Mouse (Mus musculus) layer of hippocampus, postnatal 36 days (tissue): ENCODE data around the gene Shpk. TPM values are rescaled to one million over a fixed set of nuclear protein-coding genes. Genes with fewer than 3 reads are reported as not detected.

Source experiments
- total RNA-seq, 2 experiments: library from RNA; stranded (reverse); gene quantifications; 2 replicates each; pipeline ENCODE4 v1.2.3; 2021

Shpk gene
- total RNA-seq, 2 experiments from 2014 or later = 3.4 to 3.5 TPM

Other genes with a start within 250 kb of the Shpk start
- gene Atp2a3, start 238.3 kb upstream of the Shpk start, total RNA-seq = 1 to 10 TPM; 4.3 to 5.7 TPM
- gene P2rx1, start 200.4 kb upstream of the Shpk start, total RNA-seq = under 1 TPM; 0.46 to 0.62 TPM
- 100 to 1,000 TPM; 157 to 161 TPM for gene Camkk1, start 180.5 kb upstream of the Shpk start, total RNA-seq
- 10 to 100 TPM; 10.3 to 10.9 TPM for gene Ncbp3, start 151.7 kb upstream of the Shpk start, total RNA-seq
- under 1 TPM; 0.15 to 0.18 TPM for gene Itgae, start 108.9 kb upstream of the Shpk start, total RNA-seq
- gene Haspin, start 61.2 kb upstream of the Shpk start, total RNA-seq = under 1 TPM; 0.23 to 0.32 TPM
- 1 to 10 TPM; 2.3 to 3.4 TPM for gene P2rx5, start 39.0 kb upstream of the Shpk start, total RNA-seq
- gene Emc6, start 22.4 kb upstream of the Shpk start, total RNA-seq = 10 to 100 TPM; 51.5 to 59.7 TPM
- gene Tax1bp3, start 22.4 kb upstream of the Shpk start, total RNA-seq = 10 to 100 TPM; 10.9 to 11.2 TPM
- 10 to 100 TPM; 21.2 to 24.8 TPM for gene Ctns, start 418 bp upstream of the Shpk start, total RNA-seq
- under 1 TPM in 1 of 2 experiments, not detected in 1; 0.17 TPM for gene Trpv1, start 34.8 kb downstream of the Shpk start, total RNA-seq
- gene Trpv3, start 67.9 kb downstream of the Shpk start, total RNA-seq = under 1 TPM; 0.25 to 0.38 TPM
- 10 to 100 TPM; 11.9 to 14.4 TPM for gene Aspa, start 130.1 kb downstream of the Shpk start, total RNA-seq
- gene Gm49340, start 130.3 kb downstream of the Shpk start, total RNA-seq = not detected
- gene Spata22, start 130.3 kb downstream of the Shpk start, total RNA-seq = not detected
- gene Olfr20, start 151.3 kb downstream of the Shpk start, total RNA-seq = not detected
- not detected for gene Olfr376, start 171.8 kb downstream of the Shpk start, total RNA-seq
- not detected for gene Olfr1, start 200.2 kb downstream of the Shpk start, total RNA-seq
- gene Olfr378, start 229.0 kb downstream of the Shpk start, total RNA-seq = not detected